Mouse (Mus musculus) megakaryocyte, embryonic 14.5 days (primary cell): ENCODE measurements at regions not wholly inside any gene's neighbourhood (a gene's known extent, or its start where the extent isn't known, plus 50 kb on each side); places are given as distances from the start of the nearest gene placed in this dataset.

Experiments used
- FLI1 ChIP-seq: IDR thresholded peaks from 2 replicates; pipeline ENCODE4 v1.6.1; 2012; ENCODE audit warnings: low read length, inconsistent platforms, mixed read lengths
- GATA1 ChIP-seq: IDR thresholded peaks from 3 replicates; pipeline ENCODE4 v1.6.1; 2012; ENCODE audit warnings: mixed read lengths, low read length, inconsistent platforms, borderline replicate concordance

DNA sequence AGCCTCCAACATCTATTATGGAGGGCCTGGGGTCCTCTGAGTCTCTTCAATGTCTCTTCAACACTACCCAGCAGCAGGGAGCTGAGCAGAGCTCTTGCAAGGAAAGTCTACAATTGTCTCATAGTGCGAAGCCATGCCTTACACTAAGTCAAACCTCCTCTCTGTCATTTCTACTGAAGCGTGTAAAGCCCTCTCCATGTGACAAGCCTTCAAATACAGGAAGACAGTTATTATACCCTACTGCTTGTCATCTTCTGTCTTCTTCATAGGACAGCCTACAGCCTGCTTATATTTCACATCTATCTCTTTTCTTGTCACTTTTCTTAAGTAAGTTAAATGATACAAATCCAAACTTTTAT, 97.2 kb downstream of the Kctd12 start:
- TF ChIP-seq FLI1: no peak
- TF ChIP-seq GATA1: no peak
